Mouse (Mus musculus) spleen, adult 2 months (tissue): ENCODE data around the gene Ccnd3.

ENCODE experiments used
- CTCF ChIP-seq: fragments of 200-500 bp; IDR thresholded peaks from 2 replicates; pipeline ENCODE4 v1.5.1; 2011; ENCODE audit warnings: mild to moderate bottlenecking, inconsistent platforms; ENCODE audit not compliant: insufficient read depth, insufficient read length, insufficient replicate concordance; ENCODE audit errors: extremely low read depth
- POLR2A ChIP-seq: fragments of 200-500 bp; IDR thresholded peaks from 2 replicates; pipeline ENCODE4 v1.6.1; 2011; ENCODE audit warnings: low read depth, low read length, inconsistent platforms

DNA sequence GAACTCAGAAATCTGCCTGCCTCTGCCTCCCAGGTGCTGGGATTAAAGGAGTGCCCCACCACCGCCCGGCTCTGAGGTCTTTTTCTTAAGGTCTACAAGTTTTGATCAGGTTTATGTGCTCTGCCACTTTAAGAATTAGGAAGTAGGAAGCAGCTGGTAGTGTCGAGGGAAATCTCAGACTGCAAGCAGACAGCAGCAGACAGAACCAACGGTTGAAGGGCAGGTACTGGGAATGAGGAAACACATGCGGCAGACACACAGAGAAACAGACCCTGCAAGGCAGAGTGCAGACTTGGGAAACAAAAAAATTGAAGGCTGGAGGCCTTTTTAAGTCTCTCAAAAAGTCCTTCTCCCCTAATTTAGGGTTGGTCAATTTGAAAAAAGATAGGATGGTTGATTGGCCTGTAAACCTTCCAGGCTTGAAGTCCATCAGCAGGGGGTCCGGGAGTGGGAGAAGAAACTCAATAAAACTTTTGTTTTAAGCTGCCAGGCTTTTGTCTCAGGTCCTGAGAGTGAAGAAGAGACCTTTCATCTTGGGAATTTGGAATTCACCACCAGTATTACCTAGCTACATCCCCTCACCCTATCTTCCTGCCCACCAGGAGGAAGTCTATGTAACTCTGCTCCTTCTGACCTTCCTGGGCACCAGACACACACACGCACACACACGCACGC is 4.3 kb downstream of the Ccnd3 start:
- TF ChIP-seq CTCF (no peak), POLR2A (no peak; the same call in 1 of the 2 replicates)
